Comparison of ENCODE assay signal across 10 mouse cellular contexts in genomic region chr12:103434861-103435260, GRCm38 (mm10). TPM values are rescaled to one million over a fixed set of nuclear protein-coding genes. Genes with fewer than 3 reads are reported as not detected.
DNase-seq lines count a peak whose midpoint lies in the region; ATAC-seq lines count a peak whose summit lies in the region.
"Had no signal": no experiment of that assay in that cellular context is flagged by ENCODE, and none has a peak within 500 bp of the region (broad histone marks: within the 10 kb centered on the region; RNA-seq: fewer than 3 reads in every experiment).

No protein-coding gene starts in this region.

- H3K9ac ChIP-seq in kidney, embryonic 16.5 days (replicated peaks; ENCODE audit: low read length) = no peak overlapping the region
- H3K9ac ChIP-seq in intestine, embryonic 16.5 days (ENCODE audit: low read depth, low read length) = no peak overlapping the region
- no peak overlapping the region for H3K9ac ChIP-seq in stomach, embryonic 16.5 days (ENCODE audit: low read length)

- H3K36me3 ChIP-seq in kidney, embryonic 16.5 days (ENCODE audit: insufficient read depth, low read length) = no peaks in the 10 kb centered on the region
- H3K36me3 ChIP-seq in intestine, embryonic 16.5 days (ENCODE audit: control insufficient read depth, insufficient read depth, low read length) = no peaks in the 10 kb centered on the region
- H3K36me3 ChIP-seq in stomach, embryonic 16.5 days (ENCODE audit: control insufficient read depth, insufficient read depth, low read length) = no peaks in the 10 kb centered on the region

- no peaks in the 10 kb centered on the region for H3K4me1 ChIP-seq in kidney, embryonic 16.5 days (ENCODE audit: insufficient read depth, low read length)
- H3K4me1 ChIP-seq in intestine, embryonic 16.5 days (ENCODE audit: control insufficient read depth, insufficient read depth, low read length) = 0 out of 2 replicates have a peak, but pooled peaks cover 3% of the 10 kb centered on the region
- no peaks in the 10 kb centered on the region for H3K4me1 ChIP-seq in stomach, embryonic 16.5 days (ENCODE audit: control insufficient read depth, insufficient read depth, low read length)

- no peak for ATAC-seq in kidney, embryonic 16.5 days (ENCODE audit: low FRiP score, low TSS enrichment)
- 0 out of 2 replicates have a peak, but pooled peaks have one; percentile 15 for ATAC-seq in intestine, embryonic 16.5 days
- no peak for ATAC-seq in stomach, embryonic 16.5 days (ENCODE audit: insufficient read depth, low FRiP score)

- H3K27ac ChIP-seq in kidney, embryonic 16.5 days (ENCODE audit: low read length) = no peak overlapping the region
- peak overlapping the region; percentile 78; the same call in 1 of the 2 replicates for H3K27ac ChIP-seq in intestine, embryonic 16.5 days (ENCODE audit: low read length)
- peak overlapping the region; percentile 91 for H3K27ac ChIP-seq in stomach, embryonic 16.5 days (ENCODE audit: low read length)

- no peaks in the 10 kb centered on the region for H3K27me3 ChIP-seq in kidney, embryonic 16.5 days (ENCODE audit: insufficient read depth, low read length)
- no peaks in the 10 kb centered on the region for H3K27me3 ChIP-seq in intestine, embryonic 16.5 days (replicated peaks; ENCODE audit: control insufficient read depth, insufficient read depth, low read length)
- H3K27me3 ChIP-seq in stomach, embryonic 16.5 days (ENCODE audit: control insufficient read depth, insufficient read depth, low read length) = no peaks in the 10 kb centered on the region

- no peak for DNase-seq in kidney, adult 11 months
- DNase-seq in testis, postnatal 10 days (ENCODE audit: low spot score) = peak; percentile 26
- no peak for DNase-seq in testis, postnatal 14 days (ENCODE audit: low spot score)
- DNase-seq in cerebellum, adult 11 months = no peak
- DNase-seq in cerebellum, postnatal 14 days = no peak
- DNase-seq: cerebellum, adult 8-10 months had no signal

- H3K4me3 ChIP-seq in kidney, embryonic 16.5 days (ENCODE audit: low read length) = peak overlapping the region; percentile 31
- H3K4me3 ChIP-seq in intestine, embryonic 16.5 days (ENCODE audit: low read length) = no peak overlapping the region
- H3K4me3 ChIP-seq in stomach, embryonic 16.5 days (replicated peaks; ENCODE audit: low read length) = peak overlapping the region; percentile 35; the same call in 1 of the 2 replicates

- H3K4me2 ChIP-seq in kidney, embryonic 16.5 days (replicated peaks; ENCODE audit: low read depth, low read length) = peak overlapping the region; percentile 40
- H3K4me2 ChIP-seq in intestine, embryonic 16.5 days (ENCODE audit: low read depth, low read length) = peak overlapping the region; percentile 39
- H3K4me2 ChIP-seq in stomach, embryonic 16.5 days (ENCODE audit: low read depth, low read length) = peak overlapping the region; percentile 41
- H3K4me2 ChIP-seq: midbrain, embryonic 11.5 days had no signal

- H3K9me3 ChIP-seq in kidney, embryonic 16.5 days (ENCODE audit: low read length) = no peaks in the 10 kb centered on the region
- no peaks in the 10 kb centered on the region for H3K9me3 ChIP-seq in intestine, embryonic 16.5 days (ENCODE audit: control insufficient read depth, low read length)
- no peaks in the 10 kb centered on the region for H3K9me3 ChIP-seq in stomach, embryonic 16.5 days (replicated peaks; ENCODE audit: control insufficient read depth, low read length)

RNA-seq across cellular contexts. Expression of gene Ifi27, which starts 0.8 kb away (rescaled TPM):
- polyA plus RNA-seq in kidney, embryonic 16.5 days (2015; fragmentation: Nextera tagmentation; extraction: Ambion mirVana) = 32.8 and 39.5 TPM in 2 replicates
- polyA plus RNA-seq in intestine, embryonic 16.5 days (2015; fragmentation: Nextera tagmentation; extraction: Ambion mirVana) = 40.8 and 45.4 TPM in 2 replicates
- polyA plus RNA-seq in stomach, embryonic 16.5 days (2015; fragmentation: Nextera tagmentation; extraction: Ambion mirVana) = 49.3 and 56.6 TPM in 2 replicates

RNA-seq across cellular contexts. Expression of gene Ifi27l2a, which starts 8.6 kb away (rescaled TPM):
- 6.6 and 7.2 TPM in 2 replicates for polyA plus RNA-seq in kidney, embryonic 16.5 days (2015; fragmentation: Nextera tagmentation; extraction: Ambion mirVana)
- polyA plus RNA-seq in intestine, embryonic 16.5 days (2015; fragmentation: Nextera tagmentation; extraction: Ambion mirVana) = 15.4 and 16.7 TPM in 2 replicates
- 17.0 and 18.1 TPM in 2 replicates for polyA plus RNA-seq in stomach, embryonic 16.5 days (2015; fragmentation: Nextera tagmentation; extraction: Ambion mirVana)

RNA-seq across cellular contexts. Expression of gene Ddx24, which starts 9.2 kb away (rescaled TPM):
- polyA plus RNA-seq in kidney, embryonic 16.5 days (2015; fragmentation: Nextera tagmentation; extraction: Ambion mirVana) = 74.6 and 92.1 TPM in 2 replicates
- 68.2 and 85.0 TPM in 2 replicates for polyA plus RNA-seq in intestine, embryonic 16.5 days (2015; fragmentation: Nextera tagmentation; extraction: Ambion mirVana)
- 79.8 and 85.7 TPM in 2 replicates for polyA plus RNA-seq in stomach, embryonic 16.5 days (2015; fragmentation: Nextera tagmentation; extraction: Ambion mirVana)

RNA-seq across cellular contexts. Expression of gene Ifi27l2b, which starts 22.2 kb away (rescaled TPM):
- not detected in 2 replicates for polyA plus RNA-seq in kidney, embryonic 16.5 days (2015; fragmentation: Nextera tagmentation; extraction: Ambion mirVana)
- 66.6 and 78.2 TPM in 2 replicates for polyA plus RNA-seq in intestine, embryonic 16.5 days (2015; fragmentation: Nextera tagmentation; extraction: Ambion mirVana)
- 9.2 and 10.2 TPM in 2 replicates for polyA plus RNA-seq in stomach, embryonic 16.5 days (2015; fragmentation: Nextera tagmentation; extraction: Ambion mirVana)
- polyA plus RNA-seq: midbrain, embryonic 11.5 days had no signal

RNA-seq across cellular contexts. Expression of gene 9330161L09Rik, which starts 27.2 kb away (rescaled TPM):
- polyA plus RNA-seq in kidney, embryonic 16.5 days (2015; fragmentation: Nextera tagmentation; extraction: Ambion mirVana) = 0.30 TPM in 1 of 2 replicates, not detected in the other
- 0.13 TPM in 1 of 2 replicates, not detected in the other for polyA plus RNA-seq in intestine, embryonic 16.5 days (2015; fragmentation: Nextera tagmentation; extraction: Ambion mirVana)
- polyA plus RNA-seq in stomach, embryonic 16.5 days (2015; fragmentation: Nextera tagmentation; extraction: Ambion mirVana) = 0.18 and 0.39 TPM in 2 replicates
